Mouse (Mus musculus): ENCODE data around the gene Isl2.

- TF ChIP-seq POLR2A (IDR thresholded peaks at IDR 0.05; ENCODE audit: low read depth, low read length) (no peak), CTCF (IDR thresholded peaks at IDR 0.05; ENCODE audit: borderline replicate concordance, insufficient read depth, low read length) (no peak)
These were observed 30.1 kb downstream of the Isl2 start for GRCm38 (mm10) chr9:55568466-55569159.

Data from embryonic fibroblast, embryonic 13.5 days (primary cell).